Mouse (Mus musculus): ENCODE data around the gene Vax2.

DNA sequence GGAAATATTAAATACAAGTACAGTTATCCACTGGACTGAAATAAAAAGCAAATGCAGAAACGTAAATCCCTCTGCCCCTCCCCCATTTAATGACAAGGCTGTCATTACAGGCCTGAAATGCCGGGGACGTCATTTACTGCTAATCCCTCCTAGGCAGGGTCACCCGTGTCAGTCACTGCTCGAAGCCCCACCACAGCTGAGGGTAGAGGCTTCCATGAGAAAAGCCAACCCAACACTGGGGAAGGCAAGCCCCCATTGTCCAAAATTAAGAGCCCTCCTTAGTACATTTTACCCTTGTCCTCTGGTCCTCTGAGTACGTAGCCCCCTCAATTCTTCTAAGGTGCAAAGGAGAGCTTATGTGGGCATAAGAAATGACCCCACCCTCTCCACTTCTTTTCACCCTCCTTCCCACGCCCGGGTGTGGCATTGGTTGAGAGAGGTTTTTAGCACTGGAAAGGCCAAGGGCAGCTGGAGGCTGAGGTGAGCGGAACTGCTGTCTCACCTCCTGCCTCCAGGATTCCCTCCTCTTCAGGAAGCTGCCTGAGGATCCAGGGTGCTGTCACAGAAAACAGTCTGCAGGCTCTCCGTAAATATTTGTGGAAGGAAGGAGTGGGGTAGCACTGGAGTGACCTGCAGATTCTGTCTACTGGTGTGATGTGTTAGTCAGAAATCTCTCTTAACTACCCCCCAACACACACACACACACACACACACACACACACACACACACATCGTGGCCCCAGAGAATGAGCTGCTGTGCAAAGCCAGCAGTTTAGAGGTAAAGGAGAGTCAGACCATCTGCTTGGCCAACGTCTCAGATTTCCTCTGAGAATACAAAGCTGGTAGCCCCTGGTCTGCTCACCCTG is 2.4 kb downstream of the Vax2 start:
- TF ChIP-seq POLR2A (IDR thresholded peaks at IDR 0.05; ENCODE audit: extremely low read depth, insufficient read depth, low read length) (no peak), CTCF (IDR thresholded peaks at IDR 0.05; ENCODE audit: low read depth, low read length) (no peak)
